Mouse (Mus musculus): ENCODE measurements around the gene Polr3c.
A peak's percentile ranks its signal among the peaks of the same experiment; 100 is the strongest.
"Not testable (repeated sequence)": the region's sequence is repeated elsewhere in the genome, so short reads cannot be mapped to it uniquely, and the experiment has no call there.

Gene Polr3c

GRCm38 (mm10) chr3:96675171-96675570 is 52.3 kb downstream of the Polr3c start:
- peak; percentile 64 for DNase-seq (ENCODE audit: low read depth)

DNA sequence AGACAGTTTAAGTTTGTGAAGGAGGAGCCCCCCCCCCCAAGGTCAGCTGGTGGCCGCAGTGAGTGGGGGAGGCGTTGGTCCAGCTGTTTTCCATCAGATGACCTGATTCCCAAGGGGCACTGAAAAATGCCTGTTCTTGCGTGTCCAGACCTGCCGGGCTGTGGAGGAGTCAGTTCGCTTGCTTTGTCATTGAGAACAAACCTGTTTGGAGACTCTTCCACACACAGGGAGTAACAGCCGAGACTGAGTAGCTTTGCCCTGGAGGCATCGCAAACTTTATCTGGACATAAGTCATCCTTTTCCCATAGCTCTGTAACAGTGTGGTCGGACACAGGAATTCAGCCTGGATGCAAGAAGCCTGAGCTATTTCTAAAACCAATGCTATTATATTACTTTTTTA is 53.0 kb downstream of the Polr3c start:
- no peak for DNase-seq (ENCODE audit: low read depth)

DNA sequence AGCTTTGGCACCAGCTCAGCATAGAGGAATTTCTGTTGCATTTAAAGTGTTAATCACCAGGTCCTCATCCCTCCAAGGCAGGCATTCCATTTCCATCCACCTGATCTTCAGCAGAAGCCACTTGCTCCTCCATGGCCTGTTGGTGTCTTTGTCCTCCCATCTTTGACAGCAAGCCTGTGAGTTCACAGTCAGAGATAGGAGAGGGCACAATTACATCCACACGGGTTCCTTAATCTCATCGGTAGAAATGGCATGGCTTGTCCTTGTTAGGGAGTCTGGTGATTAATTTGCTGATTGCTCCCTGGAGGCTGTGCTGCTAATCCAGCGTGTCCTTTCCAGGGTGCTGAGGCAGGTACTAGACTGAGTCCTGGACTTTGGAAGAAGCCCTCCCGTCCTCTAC is 53.9 kb downstream of the Polr3c start:
- no peak for DNase-seq (ENCODE audit: low read depth)

DNA sequence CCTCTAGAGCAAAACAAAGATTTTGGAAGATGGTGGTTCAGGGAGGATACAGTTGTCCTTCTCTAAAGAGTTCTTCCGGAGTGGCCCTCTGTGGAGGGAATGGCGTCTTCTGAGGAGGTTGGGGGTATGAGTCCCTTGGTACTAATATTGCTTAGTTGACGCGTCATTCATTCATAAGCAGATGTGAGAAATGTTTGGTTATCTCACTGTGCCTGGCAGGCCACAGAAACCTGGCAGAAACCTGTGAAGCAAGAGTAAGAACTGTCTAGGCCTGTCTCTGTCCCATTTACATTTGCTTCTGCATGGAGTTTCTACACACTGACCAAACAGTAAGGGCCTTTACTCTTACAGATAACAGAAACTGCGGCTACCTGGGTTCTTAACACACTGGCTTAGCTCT is 55.9 kb downstream of the Polr3c start:
- no peak for DNase-seq (ENCODE audit: low read depth)

DNA sequence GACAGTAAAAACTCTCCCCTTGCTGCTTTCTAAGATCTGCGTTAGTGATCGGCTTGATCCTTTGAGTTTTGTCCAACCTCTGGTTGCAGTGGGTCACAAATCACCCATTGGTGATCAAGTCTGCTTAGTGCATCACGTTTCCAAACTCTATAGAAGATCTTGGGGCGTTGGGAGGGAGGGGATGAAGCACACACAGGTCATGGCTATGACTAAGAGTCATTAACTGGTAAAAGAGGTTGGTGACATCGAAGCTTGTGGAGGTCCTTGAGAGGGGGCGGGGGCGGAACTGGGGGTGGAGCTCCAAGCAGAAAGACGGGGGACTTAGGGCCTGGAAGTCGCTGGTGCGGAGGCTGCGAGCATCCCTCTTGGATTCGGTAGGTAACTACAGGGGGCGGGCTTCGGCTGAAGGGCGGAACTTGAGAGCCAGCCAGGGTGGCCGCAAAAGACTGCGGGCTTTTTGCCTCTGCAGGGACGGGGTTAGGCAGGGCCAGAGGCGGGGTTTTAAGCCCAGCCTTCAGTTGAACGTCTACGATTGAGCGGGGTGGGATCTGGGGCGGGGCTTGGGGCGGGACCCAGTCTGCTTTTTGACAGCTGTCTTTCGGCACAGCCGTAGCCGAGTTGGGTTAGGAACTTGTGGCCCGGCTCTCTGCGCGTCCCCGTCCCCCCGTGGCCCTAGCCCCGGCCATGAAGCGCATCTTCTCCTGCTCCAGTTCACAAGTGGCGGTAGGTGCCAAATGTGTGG is 57.5 kb downstream of the Polr3c start, which contains the start of gene Ankrd35:
TSS of gene Ankrd35 (plus strand) at position 405 of the 742 bp plus-strand sequence.
- DNase-seq (ENCODE audit: low read depth) = peak; percentile 94

DNA sequence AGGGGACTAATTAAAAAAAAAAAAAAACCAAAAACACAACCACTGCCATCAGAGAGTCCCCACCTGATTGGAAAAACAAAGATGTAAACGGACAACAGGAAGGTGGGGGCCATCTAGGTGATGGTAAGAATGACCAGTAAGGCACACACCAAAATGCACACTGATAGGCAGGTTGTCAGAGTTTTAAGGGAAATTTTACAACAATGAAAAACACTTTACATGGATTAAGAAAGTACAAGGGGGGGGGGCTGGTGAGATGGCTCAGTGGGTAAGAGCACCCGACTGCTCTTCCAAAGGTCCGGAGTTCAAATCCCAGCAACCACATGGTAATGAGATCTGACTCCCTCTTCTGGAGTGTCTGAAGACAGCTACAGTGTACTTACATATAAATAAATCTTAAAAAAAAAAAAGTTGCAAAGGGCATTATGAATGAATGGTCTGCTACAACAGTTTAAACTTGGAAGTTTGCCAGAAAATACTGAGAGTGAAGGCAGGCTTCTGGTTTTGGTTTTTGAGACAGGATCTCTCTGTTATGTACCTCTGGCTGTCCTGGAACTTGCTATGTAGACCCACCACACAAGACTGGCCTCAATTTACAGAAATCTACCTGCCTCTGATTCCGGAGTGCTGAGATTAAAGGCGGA is 58.9 kb downstream of the Polr3c start:
- DNase-seq (ENCODE audit: low read depth) = peak; percentile 16

- peak; percentile 68 for DNase-seq (ENCODE audit: low read depth)
Observed at GRCm38 (mm10) chr3:96667316-96667715, 60.1 kb downstream of the Polr3c start.

GRCm38 (mm10) chr3:96666916-96667315 is 60.5 kb downstream of the Polr3c start:
- no peak for DNase-seq (ENCODE audit: low read depth)

GRCm38 (mm10) chr3:96665732-96666363 is 61.6 kb downstream of the Polr3c start:
- not testable (repeated sequence) for DNase-seq (ENCODE audit: low read depth)

- DNase-seq (ENCODE audit: low read depth) = peak; percentile 87
Observed at GRCm38 (mm10) chr3:96663432-96664239, 63.8 kb downstream of the Polr3c start.

- no peak for DNase-seq (ENCODE audit: low read depth)
Observed at GRCm38 (mm10) chr3:96662731-96663316, 64.6 kb downstream of the Polr3c start.
